Mouse (Mus musculus) spleen, postnatal 14 days (tissue): ENCODE measurements around the gene Cnih1.
"Not testable (repeated sequence)": the region's sequence is repeated elsewhere in the genome, so short reads cannot be mapped to it uniquely, and the experiment has no call there.

Experiments used
- DNase-seq, 2 experiments: peaks; one replicate each; pipeline ENCODE4 v3.0.0; 2021 to 2022; ENCODE audit warnings: low spot score in 2 of 2

The Cnih1 gene

DNA sequence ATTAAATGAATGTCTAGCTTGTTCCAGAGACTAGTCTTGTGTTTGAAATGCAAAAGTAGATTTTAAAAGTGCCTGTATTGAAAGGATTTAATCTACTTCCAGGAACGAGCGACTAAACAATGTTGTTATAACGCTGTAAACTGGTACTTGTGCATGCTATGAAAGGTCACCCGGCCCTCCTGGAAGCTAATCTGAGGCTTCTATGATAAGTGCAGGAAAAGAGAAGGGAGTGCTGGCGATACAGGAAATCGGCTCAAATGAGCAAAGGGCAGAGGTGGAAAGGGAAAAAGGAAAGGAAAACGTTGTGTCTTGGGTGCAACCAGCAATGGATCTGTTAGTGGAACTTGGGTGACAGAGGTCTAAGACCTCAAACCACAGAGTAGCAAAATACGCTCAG, 292 bp upstream of the Cnih1 start:
- DNase-seq, result no peak

DNA sequence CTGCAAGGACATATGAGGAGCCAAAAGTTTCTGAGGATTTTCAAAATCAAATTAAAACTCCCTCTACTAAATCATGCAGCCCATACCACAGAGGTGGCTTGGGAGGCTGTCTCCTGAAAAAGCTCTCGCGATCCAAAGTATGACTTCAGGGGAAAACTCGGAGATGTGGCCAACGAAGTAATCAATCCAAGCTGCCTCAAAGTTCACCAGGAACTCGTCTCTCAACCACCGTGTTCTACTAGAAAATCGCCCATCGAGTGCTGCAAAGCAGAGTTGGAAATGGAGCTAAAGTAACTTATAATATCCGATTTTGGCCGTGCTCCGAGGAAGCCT, 791 bp downstream of the Cnih1 start:
- DNase-seq, result no peak

DNA sequence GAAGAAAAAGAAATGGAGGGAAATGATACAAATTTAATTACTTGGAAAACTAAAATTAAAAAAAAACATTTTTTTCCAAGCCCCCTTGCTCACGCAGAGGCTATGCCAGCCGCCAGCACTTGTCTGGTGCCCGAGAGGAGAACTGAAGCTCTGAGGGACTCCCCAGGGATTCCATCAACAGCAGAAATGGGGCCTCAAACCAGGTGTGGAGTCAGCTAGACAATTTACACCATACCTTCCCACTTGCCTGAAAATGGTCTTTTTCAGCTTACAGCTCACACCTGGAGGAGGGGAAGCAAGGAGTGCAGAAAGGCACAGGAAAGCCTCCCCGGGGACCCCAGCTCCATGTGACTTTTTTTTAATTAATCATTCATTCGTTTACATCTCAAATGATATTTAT, 3.0 kb downstream of the Cnih1 start:
- no peak for DNase-seq

DNA sequence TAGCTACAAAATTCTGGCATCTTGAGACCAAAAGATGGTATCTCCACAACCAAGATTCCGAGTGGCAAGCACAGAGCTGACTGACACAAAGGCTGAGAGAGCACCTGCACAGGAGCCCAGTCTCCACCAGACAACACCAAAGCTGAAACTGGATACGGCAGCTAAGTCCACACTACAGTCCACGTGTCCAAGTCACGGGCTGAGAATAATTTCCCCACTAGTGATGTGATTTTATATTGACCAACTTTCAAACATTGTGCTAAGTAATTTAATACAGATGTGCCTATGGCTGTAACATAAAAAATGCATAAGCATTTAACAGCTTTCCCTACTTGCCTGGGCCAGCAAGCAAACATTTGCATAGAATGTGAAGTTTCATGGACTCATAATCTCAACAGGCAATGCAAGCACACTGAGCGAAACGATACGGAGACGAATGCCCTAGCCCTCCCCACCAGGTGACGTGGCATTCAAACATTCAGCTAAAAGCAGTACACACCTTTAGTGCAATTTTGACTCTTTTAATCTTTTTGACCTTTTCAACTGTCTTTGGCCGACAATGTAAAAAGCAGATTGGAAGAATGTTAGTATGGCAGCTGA, 4.8 kb downstream of the Cnih1 start:
- no peak for DNase-seq

DNA sequence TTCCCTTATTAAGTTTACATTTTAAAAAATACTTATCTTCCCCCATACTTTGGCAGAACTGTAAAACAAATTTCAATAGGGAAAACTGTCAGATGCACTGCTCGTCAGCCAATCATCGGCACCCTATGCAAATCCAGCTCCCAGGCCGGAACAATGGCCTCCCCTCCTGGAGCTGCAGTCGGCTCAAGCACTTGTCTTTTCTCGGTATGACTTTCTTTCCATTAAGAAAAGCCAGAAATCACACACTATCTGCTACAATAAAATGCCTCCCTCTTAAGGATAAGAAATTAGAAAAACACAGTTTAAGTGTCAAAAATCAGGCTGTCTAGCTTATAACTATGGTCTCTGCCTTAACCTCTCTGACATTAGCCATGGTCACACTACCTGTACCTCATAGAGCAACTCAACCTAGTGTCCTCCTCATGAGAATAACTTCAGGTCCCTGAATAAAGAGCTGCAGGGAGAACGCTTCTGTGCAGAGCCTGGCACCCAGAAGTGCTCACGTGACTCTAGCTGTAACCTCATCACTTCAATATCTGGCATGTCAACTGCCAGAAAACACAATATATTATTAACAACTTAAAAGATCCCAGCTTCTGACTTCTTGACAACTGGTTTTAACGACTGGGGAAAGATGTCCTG, 5.9 kb downstream of the Cnih1 start:
- no peak for DNase-seq

DNA sequence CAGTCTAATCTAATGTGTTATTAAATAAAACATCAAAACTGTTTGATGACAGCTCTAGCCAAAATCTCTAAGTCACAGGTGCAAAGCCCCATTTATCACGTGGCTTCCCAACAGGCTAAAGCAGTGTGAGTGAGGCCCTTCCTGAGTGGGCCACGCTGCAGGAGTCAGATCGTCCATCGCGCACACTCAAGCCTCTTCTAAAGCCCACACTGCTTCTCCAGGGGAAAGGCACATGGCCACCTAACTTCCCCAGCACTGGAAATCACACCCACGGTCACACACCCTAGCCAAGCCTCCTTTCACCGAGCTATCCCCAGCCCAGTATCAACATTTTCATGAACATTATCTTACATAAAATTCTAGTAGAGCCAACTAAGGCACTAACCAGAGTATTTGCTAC, 7.1 kb downstream of the Cnih1 start:
- no peak for DNase-seq

DNA sequence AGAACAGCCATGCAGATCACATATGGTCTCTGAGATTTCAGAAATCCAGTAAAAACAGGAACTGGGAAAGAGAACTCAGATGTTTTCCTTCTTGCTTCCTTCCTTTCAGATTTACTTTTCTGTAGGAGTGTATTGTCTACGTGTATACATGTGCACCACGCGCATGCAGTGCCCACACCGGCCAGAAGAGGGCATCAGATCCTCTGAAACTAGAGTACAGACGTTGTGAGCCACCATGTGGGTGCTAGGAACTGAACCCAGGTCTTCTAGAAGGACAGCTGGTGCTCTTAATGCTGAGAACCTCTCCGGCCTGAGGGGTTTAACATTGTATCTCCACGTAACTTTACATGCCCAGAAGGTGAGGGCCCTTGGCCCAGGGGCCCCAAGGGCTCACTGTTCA, 9.0 kb downstream of the Cnih1 start:
- no peak for DNase-seq

DNA sequence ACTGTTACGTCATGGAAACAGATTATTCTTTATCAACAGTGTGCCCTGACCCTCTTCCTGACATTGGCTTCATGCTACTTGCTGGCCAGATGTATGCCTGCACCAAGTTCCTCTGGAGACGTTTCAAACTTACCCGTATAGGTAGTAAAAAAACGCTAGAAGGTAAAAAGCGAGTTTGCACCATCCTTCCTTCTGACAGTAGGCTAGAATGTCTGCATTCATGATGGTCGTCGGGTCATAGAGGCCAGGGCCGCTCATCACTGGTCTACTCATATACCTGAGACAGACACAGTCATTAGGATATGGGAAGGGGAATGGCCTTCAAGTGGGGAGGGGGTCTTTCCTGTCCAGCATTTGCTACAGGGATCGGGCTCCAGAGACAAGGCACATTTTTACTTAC, 9.5 kb downstream of the Cnih1 start:
- no peak for DNase-seq

DNA sequence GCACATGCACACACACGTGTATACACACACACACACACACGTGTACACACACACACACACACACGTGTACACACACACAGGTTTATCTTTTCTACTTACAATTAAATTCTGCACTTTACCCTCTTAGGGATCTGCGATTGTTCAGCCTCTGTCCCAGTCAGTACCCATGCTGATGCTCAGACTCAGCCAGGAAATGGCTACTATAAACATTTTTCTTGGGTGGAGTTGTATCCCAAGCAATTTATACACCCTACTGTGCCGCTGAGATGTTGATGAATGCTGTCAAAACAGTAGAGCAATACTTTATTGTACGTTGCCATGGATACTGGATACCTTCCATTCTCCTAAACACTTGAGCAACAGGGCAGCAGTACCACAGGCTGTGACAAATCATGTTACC, 18.2 kb downstream of the Cnih1 start:
- no peak for DNase-seq

DNA sequence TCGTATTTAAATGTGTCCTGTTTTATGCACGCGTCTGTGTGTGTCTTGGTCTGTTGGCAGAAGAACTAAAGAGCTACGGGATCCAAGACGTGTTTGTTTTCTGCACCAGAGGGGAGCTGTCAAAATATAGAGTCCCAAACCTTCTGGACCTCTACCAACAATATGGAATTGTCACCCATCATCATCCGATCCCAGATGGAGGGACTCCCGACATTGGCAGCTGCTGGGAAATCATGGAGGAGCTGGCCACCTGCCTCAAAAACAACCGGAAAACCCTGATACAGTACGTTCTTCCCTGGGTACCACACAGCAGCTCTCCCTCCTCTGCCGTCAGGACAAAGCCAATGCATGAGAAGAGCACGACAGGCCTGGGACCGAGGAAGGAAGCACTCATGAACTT, 21.1 kb downstream of the Cnih1 start:
- DNase-seq, result no peak

DNA sequence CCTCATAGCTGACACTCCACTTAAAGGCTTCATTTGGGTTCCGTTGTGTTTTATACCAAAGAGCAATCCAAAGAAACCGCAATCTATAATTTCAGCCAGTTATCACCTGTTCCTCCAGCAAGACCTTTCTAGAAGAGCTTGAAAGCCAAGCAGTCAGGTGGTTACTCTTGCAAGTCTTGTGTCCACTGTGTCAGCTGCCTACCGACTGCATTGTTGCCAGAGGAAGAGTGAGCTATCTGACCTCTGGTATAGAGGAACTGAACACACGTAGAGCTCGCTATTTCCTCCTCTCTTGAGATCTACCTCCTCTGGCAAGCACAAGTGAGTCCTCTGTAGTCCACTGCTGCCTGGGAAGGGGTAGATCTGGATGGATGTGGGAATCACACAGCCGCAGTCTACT, 27.0 kb downstream of the Cnih1 start:
- DNase-seq, result no peak

DNA sequence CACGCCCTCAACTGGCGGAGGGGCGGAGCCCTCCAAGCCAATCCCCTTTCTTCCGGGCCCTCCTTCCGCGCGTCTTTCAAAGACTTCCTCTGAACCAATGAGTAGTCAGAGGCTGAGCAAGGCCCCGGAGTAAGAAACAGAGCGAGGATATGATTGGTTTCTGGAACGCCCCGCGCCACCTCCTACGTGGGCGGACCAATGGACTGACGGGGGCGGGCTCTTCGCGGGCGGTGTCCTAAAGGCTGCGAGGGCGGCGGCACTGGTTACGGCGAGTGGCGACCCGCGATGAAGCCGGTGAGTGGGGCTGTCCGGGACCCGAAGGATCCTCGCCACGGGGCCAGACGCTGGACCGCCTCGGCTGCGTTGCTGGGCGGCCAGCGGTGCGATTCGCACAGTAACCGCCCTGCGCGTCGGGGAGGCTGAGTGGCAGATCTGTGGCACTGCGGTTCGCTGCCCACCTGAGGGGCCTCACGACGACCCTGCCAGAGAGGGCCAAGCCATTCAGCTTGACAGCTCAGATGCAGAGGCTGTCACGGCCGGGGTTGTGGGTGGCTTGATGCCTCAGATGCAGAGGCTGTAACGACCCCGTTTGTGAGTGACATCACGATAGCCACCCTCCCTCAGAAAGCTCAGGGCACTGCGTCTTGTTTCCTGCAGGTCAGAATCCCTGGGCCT, 27.7 kb downstream of the Cnih1 start, which contains the start of gene Cdkn3:
Gene Cdkn3 (plus strand): TSS at position 187 of the 675 bp plus-strand sequence.
- DNase-seq, result peak; percentile 84 to 88

DNA sequence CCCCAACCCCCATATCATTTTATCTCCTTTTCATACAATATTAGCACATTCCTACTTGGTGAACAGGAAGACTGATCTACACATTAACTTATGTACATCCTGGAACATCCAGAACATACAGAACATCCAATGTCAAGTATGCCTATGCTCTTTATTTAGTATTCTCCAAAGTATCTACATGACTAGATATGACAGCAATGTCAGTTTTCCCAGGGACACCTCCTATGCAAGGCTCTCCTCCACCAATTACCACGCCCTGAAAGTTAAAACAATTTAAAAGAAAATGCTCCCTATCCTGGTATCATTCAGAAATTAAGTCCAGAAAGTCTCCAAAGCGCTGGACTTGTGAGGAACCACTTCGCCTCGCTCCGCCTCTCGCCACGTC, 28.2 kb downstream of the Cnih1 start:
- no peak for DNase-seq

DNA sequence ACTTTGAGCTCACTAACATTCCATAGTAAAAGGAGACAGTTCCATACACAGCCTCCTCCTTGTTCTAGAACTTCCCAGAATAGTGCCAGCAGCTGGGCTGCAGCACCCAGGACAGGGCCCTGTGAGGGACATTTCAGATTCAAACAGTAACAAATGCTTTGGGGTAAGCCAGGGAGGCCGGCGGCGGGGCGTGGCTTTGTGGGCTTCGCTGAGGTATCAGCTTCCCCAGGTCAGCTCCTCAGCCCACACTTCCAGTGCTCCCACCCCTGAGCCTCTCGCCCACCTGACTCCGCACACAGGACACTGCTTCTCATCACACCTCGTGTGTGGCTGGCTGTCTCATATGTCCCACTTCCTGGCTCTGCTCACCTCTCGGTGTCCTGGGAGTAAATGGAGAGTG, 30.5 kb downstream of the Cnih1 start:
- no peak for DNase-seq

DNA sequence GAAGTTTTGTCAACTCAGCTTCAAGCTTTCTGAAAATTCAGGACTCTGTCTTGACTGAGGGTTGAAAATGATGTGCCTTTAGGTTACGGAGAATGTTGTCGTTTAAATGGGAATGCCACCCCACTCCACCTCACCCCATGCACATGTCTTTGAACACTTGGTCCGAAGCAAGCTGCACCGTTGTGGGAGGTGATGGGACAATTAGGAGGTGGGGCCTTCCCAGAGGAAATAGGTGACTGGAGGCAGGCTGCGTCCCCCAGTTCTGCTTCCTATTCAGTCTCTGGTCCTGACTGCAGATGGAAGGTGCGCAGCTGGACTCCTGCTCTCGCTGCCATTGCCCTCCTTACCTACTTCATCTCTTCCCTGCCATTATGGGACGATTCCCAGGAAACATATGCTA, 32.4 kb downstream of the Cnih1 start:
- DNase-seq, result no peak

DNA sequence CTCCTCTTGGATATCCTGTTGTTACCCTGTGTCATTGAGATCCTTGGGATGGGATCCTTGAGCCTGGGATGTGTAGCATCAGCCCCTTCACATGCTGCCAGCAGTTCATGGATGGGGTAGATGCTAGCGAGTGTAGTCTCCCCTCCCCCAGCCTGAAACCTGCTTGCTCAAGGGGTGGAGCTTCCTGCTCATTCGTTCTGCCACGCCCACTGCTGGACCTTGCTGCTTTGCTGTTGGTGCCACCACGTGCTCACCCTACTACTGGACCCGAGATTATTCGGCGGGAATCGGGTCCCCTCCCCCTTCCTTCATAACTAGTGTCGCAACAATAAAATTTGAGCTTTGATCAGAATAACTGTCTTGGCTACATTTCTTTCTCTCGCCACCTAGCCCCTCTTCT, 33.8 kb downstream of the Cnih1 start:
- DNase-seq, result not testable (repeated sequence)

DNA sequence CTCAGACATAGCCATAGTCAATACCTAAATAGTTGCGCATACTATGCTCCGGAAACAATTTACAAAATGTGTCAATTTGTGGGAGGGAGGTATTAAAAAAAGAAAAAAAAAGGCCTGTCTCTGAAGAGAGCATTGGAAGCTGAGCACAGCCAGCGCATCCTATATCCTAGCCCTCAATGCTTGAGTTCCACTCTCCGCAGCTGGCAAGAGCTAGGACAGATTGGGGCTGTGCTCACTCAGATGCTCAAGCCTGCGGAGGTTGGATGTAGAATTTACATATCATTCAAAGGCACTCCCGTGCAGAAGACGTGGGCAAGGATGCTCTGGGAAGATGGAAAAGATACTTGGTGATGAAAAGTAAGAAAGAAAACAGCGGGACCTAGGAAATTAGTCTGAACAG, 42.8 kb downstream of the Cnih1 start:
- DNase-seq, result no peak

DNA sequence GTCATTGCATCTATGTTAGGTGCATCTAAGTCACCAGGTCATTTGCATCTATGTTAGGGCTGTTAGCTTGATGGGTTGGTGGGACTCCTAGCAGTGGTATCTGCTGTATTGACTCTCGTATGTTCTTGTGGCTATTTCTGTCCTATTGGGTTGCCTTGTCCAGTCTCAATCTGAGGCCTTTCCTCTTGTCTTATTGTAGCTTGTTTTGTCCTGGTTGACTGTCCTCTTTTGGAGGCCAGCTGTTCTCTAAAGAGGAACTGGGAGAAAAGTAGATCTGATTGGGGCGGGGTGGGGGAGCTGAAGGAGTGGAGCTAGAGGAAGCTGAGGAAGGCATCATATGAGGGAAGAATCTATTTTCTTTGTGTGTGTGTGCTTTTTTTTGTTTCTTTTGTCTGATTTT, 45.5 kb downstream of the Cnih1 start:
- DNase-seq, result no peak

DNA sequence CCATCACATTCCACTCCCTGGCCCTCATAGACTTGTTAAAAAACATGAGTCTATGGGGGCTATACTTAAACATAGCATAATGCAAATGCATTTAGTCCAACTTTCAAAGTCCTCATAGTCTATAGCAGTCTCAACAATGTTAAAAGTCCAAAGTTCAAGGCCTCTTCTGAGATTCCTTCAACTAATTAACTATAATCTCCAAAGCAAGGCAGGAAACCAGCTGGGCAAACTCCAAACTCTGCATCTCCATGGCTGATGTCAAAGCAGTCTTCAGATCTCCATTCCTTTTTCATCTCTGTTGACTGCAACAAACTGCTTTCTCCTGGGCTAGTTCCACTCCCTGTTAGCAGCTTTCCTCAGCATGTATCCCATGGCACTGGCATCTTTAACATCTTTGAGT, 50.9 kb downstream of the Cnih1 start:
- not testable (repeated sequence) for DNase-seq

DNA sequence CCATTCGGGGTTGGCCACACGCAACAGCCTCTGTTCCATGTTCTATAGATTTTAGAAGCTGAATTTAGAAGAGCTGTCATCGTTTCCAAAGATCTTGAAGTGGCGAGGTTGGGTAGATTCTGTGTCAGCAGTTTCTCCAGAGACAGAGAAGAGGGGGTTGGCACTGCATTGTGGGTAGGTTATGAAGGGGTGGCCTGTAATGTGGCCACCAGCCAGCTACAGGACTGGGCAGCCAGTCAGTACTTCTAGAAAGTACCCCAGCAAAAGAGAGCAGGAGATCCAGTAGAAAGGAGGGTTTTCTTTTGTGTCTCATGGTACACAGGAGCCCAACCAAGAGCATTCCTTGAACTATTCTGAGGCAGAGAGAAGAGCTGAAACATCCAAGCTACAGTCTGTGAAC, 51.8 kb downstream of the Cnih1 start:
- no peak for DNase-seq

DNA sequence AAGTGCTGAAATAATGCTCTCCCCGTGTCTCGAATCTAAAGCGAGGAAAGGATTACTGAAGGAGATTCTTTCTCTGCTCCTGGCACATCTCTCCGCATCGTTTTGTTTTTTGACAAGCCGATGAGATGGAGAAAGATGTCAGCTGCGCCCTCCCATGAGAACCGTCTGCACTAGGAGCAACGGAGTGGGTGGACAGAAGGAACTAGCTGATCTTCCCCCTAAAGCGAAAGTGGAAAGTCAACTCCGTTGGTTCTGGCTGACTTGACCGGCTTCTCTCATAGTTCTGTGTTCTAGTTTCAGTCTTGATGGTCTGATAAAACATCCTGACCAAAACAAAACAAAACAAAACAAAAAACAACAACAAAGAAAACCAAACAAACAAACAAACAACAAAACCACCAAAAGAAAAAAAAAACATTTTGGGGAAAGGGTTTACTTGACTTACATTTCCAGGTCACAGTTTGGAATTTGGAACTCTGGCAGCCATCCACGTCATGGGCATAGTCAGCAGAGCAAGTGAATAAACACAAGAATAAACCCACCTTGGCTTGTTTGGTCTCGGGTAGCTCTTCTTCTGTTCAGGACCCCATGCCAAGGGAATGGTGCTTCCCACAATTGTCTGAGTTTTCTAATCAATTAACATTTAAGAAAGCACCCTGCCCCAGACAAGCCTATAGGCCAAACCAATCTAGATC, 53.3 kb downstream of the Cnih1 start:
- DNase-seq, result no peak

DNA sequence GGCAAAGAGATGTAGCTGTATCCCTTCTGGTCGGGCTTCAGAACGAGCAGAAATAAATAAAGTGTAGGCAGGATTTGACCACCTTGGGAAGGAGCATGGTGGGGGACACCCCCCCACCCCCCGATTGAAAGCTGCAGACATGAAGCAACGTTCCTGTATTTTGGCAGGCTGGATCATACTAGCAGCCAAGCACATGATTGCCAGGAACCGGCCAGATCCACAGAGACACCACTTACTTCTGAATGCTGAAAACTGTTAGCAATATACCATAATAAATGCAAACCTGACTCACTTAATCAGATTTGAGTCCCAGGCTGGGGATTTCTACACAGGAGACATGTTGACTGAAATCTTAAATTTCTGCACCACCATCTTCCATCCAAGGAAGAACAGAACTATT, 53.9 kb downstream of the Cnih1 start:
- no peak for DNase-seq

DNA sequence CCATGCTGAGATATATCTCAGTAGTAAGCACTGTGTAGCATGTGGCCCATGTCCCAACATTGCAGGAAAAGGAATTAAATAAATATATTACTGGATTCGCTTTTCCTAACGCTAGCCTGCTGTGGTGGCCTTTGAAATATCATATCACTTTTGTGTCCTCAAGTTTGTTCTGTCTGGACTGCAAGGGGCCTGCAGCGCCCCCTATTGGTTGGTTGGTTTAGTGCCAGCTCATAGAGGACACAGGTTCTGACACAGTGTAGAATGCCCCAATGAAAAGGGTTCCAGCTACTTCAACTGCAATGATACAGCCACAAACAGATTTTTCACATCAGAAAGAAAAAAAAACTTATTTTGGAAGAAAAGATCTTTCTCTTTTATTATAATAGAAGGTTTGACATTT, 62.5 kb downstream of the Cnih1 start:
- peak in 1 of 2 experiments; percentile 18 for DNase-seq
